8 mouse cellular contexts compared by ENCODE assay signal in the genomic region with DNA sequence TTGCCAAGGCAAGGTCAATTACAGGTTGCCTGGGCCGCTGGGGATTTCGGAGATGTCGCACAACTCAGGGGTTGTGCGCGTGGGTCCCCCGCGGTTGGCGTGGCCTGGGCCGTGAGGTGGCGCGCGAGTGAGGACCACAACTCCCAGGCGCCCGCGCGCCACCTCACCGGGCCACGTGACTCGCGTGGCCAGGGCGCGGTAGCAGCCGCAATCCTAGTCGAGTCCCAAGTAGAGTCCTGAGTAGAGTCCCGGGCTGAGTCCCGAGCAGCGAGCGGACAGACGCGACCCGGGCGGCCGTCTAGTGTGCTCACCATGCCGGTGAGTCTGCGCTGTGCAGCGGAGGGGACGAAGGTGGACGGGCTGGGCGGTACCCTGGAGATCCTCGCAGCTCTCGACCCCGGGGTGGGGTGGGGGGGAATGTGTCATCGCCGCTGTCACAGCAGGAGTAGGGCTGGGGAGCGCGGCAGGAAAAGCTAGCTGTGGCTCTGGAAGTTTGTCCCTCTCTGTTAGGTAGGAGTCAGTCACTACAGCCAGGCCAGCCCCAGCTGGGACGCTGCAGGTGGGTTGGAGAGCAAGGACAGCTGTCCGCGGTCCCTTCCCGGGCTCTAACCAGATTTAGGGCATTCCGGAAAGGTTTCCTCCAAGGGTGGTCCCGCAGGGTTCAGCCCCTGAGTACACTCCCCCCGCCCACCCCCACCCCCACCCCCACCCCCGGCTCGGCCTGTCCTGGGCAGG. TPM values are rescaled to one million over a fixed set of nuclear protein-coding genes. Genes with fewer than 3 reads are reported as not detected.
A peak's percentile ranks its signal among the peaks of the same experiment; 100 is the strongest.
DNase-seq lines count a peak whose midpoint lies in the region; ATAC-seq and TF ChIP-seq lines count a peak whose summit lies in the region.

No protein-coding gene starts in this region.

- DNase-seq in NIH3T3 (ENCODE audit: low read depth) = peak; percentile 90
- peak; percentile 82 to 85 for DNase-seq in cerebellum, adult 2 months
- peak; percentile 48 to 84 for DNase-seq in frontal cortex, adult 2 months (ENCODE audit: extremely low spot score in 1 of 2, low spot score in 1 of 2)
- peak; percentile 88 for DNase-seq in hindbrain, embryonic 11.5 days (ENCODE audit: low spot score)
- DNase-seq in layer of hippocampus, postnatal 14 days (ENCODE audit: low spot score in 2 of 2) = peak; percentile 63 to 80
- DNase-seq in lung, postnatal 10 days = peak; percentile 82
- peak; percentile 75 for DNase-seq in ovary, postnatal 36 days (ENCODE audit: low spot score)
- DNase-seq in thymus, postnatal 25 days = peak; percentile 72

- H3K4me3 ChIP-seq in cerebellum, adult 2 months (replicated peaks; ENCODE audit: insufficient read depth, low read depth, low read length) = peak overlapping the region; percentile 89
- H3K4me3 ChIP-seq in hindbrain, embryonic 11.5 days (ENCODE audit: low read depth, low read length) = peak overlapping the region; percentile 74

- peak; percentile 53; the same call in 1 of the 2 replicates for TF ChIP-seq POLR2A in cerebellum, adult 2 months (IDR thresholded peaks at IDR 0.05; ENCODE audit: borderline replicate concordance, insufficient read depth, low read length)

- WGBS in cerebellum, adult 2 months = under 1% methylated on average over 55 of the region's 55 CpGs
- WGBS in hindbrain, embryonic 11.5 days = under 1% methylated on average over 55 of the region's 55 CpGs

- H3K36me3 ChIP-seq in hindbrain, embryonic 11.5 days (ENCODE audit: control insufficient read depth, insufficient read depth, low read length) = no peaks in the 10 kb centered on the region

- 0 out of 2 replicates have a peak, but pooled peaks cover 3% of the 10 kb centered on the region for H3K4me1 ChIP-seq in cerebellum, adult 2 months (ENCODE audit: control insufficient read depth, insufficient read depth, low read length)
- H3K4me1 ChIP-seq in hindbrain, embryonic 11.5 days (replicated peaks; ENCODE audit: control insufficient read depth, insufficient read depth, low read length) = no peaks in the 10 kb centered on the region

- peak overlapping the region; percentile 69 for H3K4me2 ChIP-seq in hindbrain, embryonic 11.5 days (replicated peaks; ENCODE audit: low read depth, low read length)

- H3K9ac ChIP-seq in hindbrain, embryonic 11.5 days (ENCODE audit: low read depth, low read length) = peak overlapping the region; percentile 63

- TF ChIP-seq CTCF in cerebellum, adult 2 months (IDR thresholded peaks at IDR 0.05; ENCODE audit: borderline replicate concordance, insufficient read depth, low read depth, low read length) = no peak

- ATAC-seq in hindbrain, embryonic 11.5 days (ENCODE audit: low FRiP score) = peak; percentile 95

- H3K27ac ChIP-seq in cerebellum, adult 2 months (ENCODE audit: insufficient read depth, low read length) = peak overlapping the region; percentile 3; the same call in 1 of the 2 replicates
- 0 out of 2 replicates have a peak overlapping the region, but pooled peaks have one; percentile 33 for H3K27ac ChIP-seq in hindbrain, embryonic 11.5 days (ENCODE audit: low read depth, low read length)

- no peaks in the 10 kb centered on the region for H3K27me3 ChIP-seq in cerebellum, adult 2 months (ENCODE audit: control insufficient read depth, insufficient read depth, low read length)
- no peaks in the 10 kb centered on the region for H3K27me3 ChIP-seq in hindbrain, embryonic 11.5 days (ENCODE audit: control insufficient read depth, insufficient read depth, low read length)

- no peaks in the 10 kb centered on the region for H3K9me3 ChIP-seq in hindbrain, embryonic 11.5 days (ENCODE audit: control insufficient read depth, low read length)

RNA-seq across cellular contexts. Expression of gene Slc31a2, which starts 24.1 kb away (rescaled TPM):
- polyA plus RNA-seq in cerebellum, adult 2 months (2012; rRNA removed) = 16.9 and 18.2 TPM in 2 replicates
- polyA plus RNA-seq in frontal cortex, adult 2 months (2012; rRNA removed) = 10.3 and 11.6 TPM in 2 replicates
- polyA plus RNA-seq in hindbrain, embryonic 11.5 days (2014; fragmentation: Nextera tagmentation; extraction: Ambion mirVana) = 11.8 and 13.3 TPM in 2 replicates
- 10 to 100 TPM in 1 of 2 experiments, 1 to 10 TPM in 1; 7.8 to 11.6 TPM for total RNA-seq in layer of hippocampus, postnatal 14 days (2021)

RNA-seq across cellular contexts. Expression of gene Zfp37, which starts 55.6 kb away (rescaled TPM):
- polyA plus RNA-seq in cerebellum, adult 2 months (2012; rRNA removed) = 9.6 and 10.1 TPM in 2 replicates
- polyA plus RNA-seq in frontal cortex, adult 2 months (2012; rRNA removed) = 11.6 and 11.9 TPM in 2 replicates
- polyA plus RNA-seq in hindbrain, embryonic 11.5 days (2014; fragmentation: Nextera tagmentation; extraction: Ambion mirVana) = 33.8 and 34.4 TPM in 2 replicates
- total RNA-seq in layer of hippocampus, postnatal 14 days (2021) = 10 to 100 TPM; 22.8 to 23.5 TPM

Comparison
In these comparisons a context has a peak if more than half of its experiments do, and no peak if none do; other contexts are left out.
1. Peak in every context shown above with its lines: DNase-seq, ATAC-seq, H3K4me3 ChIP-seq and H3K27ac ChIP-seq.